Mouse (Mus musculus): Measurements from ENCODE around the gene Disc1.

The Disc1 gene

GRCm38 (mm10) chr8:125200273-125200863 lies 146.4 kb downstream of the Disc1 start:
- in situ Hi-C loops (cut with MboI; ENCODE audit: unreplicated experiment in 2 of 2) = no loop called here

- in situ Hi-C loops (cut with MboI; ENCODE audit: unreplicated experiment in 2 of 2) = no loop called here
Measured at GRCm38 (mm10) chr8:125201650-125202049, 147.7 kb downstream of the Disc1 start.

GRCm38 (mm10) chr8:125203016-125203415 lies 149.0 kb downstream of the Disc1 start:
- in situ Hi-C loops (cut with MboI; ENCODE audit: unreplicated experiment in 2 of 2) = no loop called here

GRCm38 (mm10) chr8:125205556-125205955 lies 151.6 kb downstream of the Disc1 start:
- in situ Hi-C loops (cut with MboI; ENCODE audit: unreplicated experiment in 2 of 2) = no loop called here

- in situ Hi-C loops (cut with MboI; ENCODE audit: unreplicated experiment in 2 of 2) = no loop called here
Measured at GRCm38 (mm10) chr8:125206391-125206790, 152.4 kb downstream of the Disc1 start.

- in situ Hi-C loops (cut with MboI; ENCODE audit: unreplicated experiment in 2 of 2) = no loop called here
Measured at GRCm38 (mm10) chr8:125206962-125207361, 153.0 kb downstream of the Disc1 start.

- in situ Hi-C loops (cut with MboI; ENCODE audit: unreplicated experiment in 2 of 2) = no loop called here
Measured at GRCm38 (mm10) chr8:125212619-125213167, 158.7 kb downstream of the Disc1 start.

GRCm38 (mm10) chr8:125217902-125218581 lies 164.0 kb downstream of the Disc1 start:
- in situ Hi-C loops (cut with MboI; ENCODE audit: unreplicated experiment in 2 of 2) = no loop called here

GRCm38 (mm10) chr8:125218669-125219068 lies 164.7 kb downstream of the Disc1 start:
- in situ Hi-C loops (cut with MboI; ENCODE audit: unreplicated experiment in 2 of 2) = no loop called here

GRCm38 (mm10) chr8:125220608-125221007 lies 166.6 kb downstream of the Disc1 start:
- in situ Hi-C loops (cut with MboI; ENCODE audit: unreplicated experiment in 2 of 2) = no loop called here

- in situ Hi-C loops (cut with MboI; ENCODE audit: unreplicated experiment in 2 of 2) = no loop called here
Measured at GRCm38 (mm10) chr8:125221062-125221461, 167.1 kb downstream of the Disc1 start.

- in situ Hi-C loops (cut with MboI; ENCODE audit: unreplicated experiment in 2 of 2) = no loop called here
Measured at GRCm38 (mm10) chr8:125223031-125223753, 169.2 kb downstream of the Disc1 start.

GRCm38 (mm10) chr8:125224271-125224699 lies 170.3 kb downstream of the Disc1 start:
- in situ Hi-C loops (cut with MboI; ENCODE audit: unreplicated experiment in 2 of 2) = no loop called here

- in situ Hi-C loops (cut with MboI; ENCODE audit: unreplicated experiment in 2 of 2) = no loop called here
Measured at GRCm38 (mm10) chr8:125225266-125225665, 171.3 kb downstream of the Disc1 start.

GRCm38 (mm10) chr8:125226989-125227624 lies 173.1 kb downstream of the Disc1 start:
- in situ Hi-C loops (cut with MboI; ENCODE audit: unreplicated experiment in 2 of 2) = no loop called here

GRCm38 (mm10) chr8:125230526-125231131 lies 176.6 kb downstream of the Disc1 start:
- in situ Hi-C loops (cut with MboI; ENCODE audit: unreplicated experiment in 2 of 2) = no loop called here

GRCm38 (mm10) chr8:125232724-125233123 lies 178.7 kb downstream of the Disc1 start:
- in situ Hi-C loops (cut with MboI; ENCODE audit: unreplicated experiment in 2 of 2) = no loop called here

- in situ Hi-C loops (cut with MboI; ENCODE audit: unreplicated experiment in 2 of 2) = no loop called here
Measured at GRCm38 (mm10) chr8:125235898-125236835, 182.2 kb downstream of the Disc1 start.

GRCm38 (mm10) chr8:125240763-125241162 lies 186.8 kb downstream of the Disc1 start:
- in situ Hi-C loops (cut with MboI; ENCODE audit: unreplicated experiment in 2 of 2) = no loop called here

All from v-Abl transformed pro-B cells (cell line).